Mouse (Mus musculus): ENCODE measurements around the gene Apex1.
"Not testable (repeated sequence)": the region's sequence is repeated elsewhere in the genome, so short reads cannot be mapped to it uniquely, and the experiment has no call there.

Gene Apex1

DNA sequence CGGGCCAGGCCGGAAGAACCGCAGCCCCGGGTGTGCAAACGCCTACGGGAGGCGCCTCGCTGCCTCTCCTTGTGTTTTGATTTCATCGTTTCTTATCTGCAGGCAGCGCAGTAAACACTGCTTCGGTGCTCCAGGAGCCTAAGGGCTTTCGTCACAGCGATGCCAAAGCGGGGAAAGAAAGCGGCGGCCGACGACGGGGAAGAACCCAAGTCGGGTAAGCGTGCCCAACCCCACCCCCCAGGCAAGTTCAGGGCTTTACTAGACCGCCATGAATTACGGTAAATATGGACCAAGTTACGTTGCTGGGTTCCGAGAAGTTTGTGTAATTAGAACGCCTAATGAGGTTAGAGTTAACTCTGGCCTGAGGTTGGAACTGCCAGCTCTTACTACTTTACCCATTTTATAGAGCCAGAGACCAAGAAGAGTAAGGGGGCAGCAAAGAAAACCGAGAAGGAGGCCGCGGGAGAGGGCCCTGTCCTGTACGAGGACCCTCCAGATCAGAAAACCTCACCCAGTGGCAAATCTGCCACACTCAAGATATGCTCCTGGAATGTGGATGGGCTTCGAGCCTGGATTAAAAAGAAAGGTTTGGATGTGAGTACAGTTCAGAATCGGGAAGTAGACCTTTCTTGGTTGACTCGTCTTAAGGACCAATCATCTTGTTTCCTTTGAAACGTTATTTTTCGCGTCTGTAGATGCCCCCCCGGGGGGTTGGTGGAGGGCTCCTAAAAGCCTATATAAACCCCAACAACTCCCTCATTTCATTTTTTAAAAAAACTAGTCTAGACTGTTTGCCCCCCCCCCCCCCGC is 548 bp downstream of the Apex1 start:
- no peak for DNase-seq (ENCODE audit: low read depth, low spot score)

DNA sequence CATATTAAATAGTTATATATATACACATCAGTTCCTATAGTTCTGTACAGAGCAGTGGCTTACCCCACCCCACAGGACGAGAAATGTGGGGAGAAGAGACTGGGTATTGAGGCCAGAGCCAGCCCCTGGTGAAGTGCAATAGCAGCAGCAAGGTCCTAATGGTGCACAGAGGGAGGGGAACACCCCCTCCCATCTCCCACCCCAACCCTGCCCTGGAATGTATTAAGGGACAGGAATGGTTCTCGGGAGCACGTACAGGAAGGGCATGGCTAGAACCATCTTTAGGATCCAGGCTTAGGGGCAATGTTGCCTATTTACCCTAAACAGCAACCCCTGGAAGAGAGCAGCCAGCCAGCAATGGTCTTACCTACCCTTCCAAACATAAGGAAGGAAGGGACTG is 2.6 kb downstream of the Apex1 start:
- DNase-seq (ENCODE audit: low read depth, low spot score): no peak

DNA sequence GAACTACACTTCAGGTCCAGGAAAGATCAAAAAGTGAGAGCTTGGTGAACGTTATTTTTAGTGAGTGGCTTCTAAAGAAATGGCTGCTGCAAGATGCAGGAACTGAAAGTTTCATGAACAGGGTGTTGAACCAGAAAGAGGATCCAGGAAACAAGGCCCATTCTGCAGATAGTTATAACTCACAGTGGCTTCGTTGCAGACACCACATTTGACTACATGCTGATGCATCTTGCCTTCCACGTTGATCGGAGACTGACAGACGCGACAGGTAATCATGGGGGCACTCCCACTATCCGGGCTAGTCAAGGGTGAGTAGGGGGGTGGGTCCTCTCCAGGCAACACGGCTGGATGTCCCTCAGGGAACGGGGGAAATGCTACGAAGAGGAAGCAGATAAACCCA is 5.2 kb downstream of the Apex1 start:
- no peak for DNase-seq (ENCODE audit: low read depth, low spot score)

DNA sequence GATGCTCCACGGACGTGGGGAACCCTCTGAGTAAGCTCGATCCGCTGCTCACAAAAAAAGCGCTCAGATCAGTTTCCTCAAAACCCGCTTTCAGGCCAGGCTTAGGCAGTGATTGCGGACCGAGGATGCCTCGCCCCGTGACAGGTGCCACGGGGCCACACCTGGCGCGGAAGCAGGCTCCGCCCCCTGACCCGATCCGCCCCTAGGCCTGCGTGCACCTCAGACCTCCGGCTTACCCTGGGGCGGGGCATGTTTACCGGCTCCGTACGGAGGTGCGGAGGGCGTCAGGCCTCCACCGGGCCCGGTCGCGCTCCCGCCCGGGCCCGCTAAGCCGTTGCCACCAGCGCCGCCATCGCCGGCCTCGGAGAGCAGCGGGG is 5.6 kb downstream of the Apex1 start:
- DNase-seq (ENCODE audit: low read depth, low spot score): no peak

DNA sequence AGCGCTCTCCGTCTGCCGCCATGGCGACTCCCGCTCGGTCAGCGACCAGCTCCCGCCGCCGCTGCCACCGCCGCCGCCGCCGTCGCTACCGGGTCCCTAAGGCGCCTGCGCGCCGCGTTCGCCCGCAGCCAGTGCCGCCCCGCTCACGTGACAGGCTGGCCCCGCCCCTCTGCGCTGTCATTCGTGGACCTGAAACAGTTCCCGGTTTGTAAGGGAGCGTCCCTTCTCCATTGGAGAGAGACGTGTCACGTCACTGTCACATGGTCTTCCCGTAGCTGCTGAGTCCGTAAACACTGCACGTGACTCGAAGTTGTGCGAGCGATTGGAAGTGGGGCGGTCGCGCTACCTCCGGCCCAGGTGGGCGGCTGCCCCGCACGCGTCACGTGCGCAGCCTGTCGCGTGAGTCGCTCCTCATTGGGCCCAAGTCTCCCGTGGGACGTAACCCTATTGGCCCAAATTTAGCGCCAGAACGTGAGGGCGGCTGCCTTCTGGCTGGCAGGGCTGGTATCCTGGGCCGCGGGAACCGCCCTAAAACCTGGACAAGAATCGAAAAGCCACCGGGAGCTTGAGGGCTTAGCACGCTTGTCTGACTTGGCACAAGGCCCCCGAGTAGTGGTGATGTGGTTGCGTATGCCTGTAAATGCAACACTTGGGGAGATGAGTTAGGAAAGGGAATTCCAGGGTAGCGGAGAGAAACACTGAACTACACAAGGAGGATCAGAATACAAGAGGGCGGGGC is 6.2 kb downstream of the Apex1 start, which contains the start of the genes Pip4p1 and Pnp:
Gene Pip4p1 (minus strand): TSS at position 103 of the 739 bp plus-strand sequence.
Gene Pnp (plus strand): TSS at position 329 of the 739 bp plus-strand sequence.
- DNase-seq (ENCODE audit: low read depth, low spot score): peak; percentile 98

DNA sequence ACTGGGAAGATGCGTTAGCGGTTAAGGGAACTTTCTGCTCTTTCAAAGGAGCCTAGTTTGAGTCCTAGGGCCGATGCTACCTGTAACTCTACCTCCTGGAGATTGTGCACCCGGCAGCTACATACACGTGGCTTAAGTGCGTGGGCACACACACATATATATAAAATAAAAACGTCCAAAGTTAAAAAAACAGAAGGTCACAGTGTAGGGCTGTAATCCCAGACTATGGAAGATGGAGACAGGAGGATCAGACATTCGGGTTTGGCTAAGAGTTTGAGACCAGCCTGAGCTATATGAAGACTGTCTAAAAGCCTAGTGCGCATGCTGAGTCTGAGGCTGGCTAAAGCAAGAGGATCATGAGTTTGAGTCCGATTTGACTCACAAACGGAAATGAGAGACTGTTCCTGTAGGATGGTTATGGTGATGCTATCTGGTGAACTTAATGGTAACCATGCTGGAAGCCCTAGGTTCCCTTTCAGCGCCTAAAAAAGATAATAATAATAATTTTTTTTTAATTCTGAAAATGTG is 6.8 kb downstream of the Apex1 start:
- no peak for DNase-seq (ENCODE audit: low read depth, low spot score)

DNA sequence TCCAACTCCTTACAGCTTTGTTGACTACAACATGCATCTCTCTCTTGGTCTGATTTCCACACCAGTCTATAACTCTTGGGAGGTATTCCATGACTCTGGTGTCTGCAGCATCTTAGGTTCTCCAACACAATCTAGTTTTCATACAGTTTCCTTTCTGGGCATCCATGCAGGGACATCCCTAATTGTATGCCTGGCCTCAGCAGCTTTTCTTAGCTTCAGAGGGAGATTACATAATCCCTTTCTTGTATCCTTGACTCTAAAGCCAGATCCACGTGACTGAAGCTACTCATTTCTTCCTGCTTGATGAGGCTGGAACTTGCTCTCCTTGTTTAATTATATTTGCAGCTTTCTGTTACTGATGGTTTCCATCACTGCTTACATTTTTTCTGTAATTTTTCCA is 11.9 kb downstream of the Apex1 start:
- DNase-seq (ENCODE audit: low read depth, low spot score): no peak

DNA sequence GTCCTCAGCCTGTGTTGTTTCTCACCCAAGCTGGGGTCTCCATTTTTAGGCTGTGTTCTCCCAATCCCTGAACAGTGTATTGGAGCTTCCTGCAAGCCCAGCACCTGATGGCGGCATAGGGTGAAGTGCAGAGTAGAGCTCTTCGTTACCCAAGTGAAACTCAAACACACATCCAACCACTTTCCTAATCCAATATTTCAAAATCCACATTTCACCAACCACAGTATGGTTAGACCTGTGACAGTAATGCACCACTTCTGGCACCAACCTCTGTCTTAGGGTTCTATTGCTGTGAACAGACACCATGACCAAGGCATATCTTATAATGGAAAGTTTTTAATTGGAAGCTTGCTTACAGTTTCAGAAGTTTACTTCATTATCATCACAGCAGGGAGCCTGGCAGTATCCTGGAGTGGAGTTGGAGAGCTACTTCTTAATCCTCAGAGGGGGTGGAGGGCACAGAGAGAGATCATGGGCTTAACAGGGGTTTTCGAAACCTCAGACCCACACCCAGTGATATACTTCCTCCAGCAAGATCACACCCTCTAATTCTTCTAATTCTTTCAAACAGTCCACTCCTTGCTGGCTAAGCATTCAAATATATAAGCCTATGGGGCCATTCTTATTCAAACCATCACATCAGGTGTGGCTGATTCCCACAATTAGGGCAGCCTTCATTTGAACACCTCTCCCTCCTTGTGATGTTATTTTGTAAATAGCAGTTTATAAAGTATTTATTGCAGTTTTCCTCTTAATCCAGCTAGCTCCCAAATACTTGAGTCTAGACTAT is 13.5 kb downstream of the Apex1 start:
- DNase-seq (ENCODE audit: low read depth, low spot score): no peak

DNA sequence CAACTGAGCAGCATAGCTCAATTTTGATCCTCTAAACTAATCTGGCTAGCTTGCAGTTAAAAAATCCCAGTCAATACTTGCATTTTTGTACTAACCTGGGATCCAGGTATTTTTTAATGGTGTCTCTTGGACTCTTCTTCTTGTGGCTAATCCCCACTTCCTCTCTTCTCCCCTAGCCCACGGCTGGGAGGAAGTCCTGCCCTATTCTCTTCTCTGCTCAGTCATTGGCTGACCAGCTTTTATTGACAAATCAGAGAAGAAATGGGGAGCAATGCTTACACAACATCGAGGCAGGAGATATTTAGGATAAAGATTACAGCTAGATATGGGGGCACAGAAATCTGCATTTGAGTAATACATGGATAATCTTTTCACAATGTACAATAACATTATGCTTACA is 14.2 kb downstream of the Apex1 start:
- no peak for DNase-seq (ENCODE audit: low read depth, low spot score)

DNA sequence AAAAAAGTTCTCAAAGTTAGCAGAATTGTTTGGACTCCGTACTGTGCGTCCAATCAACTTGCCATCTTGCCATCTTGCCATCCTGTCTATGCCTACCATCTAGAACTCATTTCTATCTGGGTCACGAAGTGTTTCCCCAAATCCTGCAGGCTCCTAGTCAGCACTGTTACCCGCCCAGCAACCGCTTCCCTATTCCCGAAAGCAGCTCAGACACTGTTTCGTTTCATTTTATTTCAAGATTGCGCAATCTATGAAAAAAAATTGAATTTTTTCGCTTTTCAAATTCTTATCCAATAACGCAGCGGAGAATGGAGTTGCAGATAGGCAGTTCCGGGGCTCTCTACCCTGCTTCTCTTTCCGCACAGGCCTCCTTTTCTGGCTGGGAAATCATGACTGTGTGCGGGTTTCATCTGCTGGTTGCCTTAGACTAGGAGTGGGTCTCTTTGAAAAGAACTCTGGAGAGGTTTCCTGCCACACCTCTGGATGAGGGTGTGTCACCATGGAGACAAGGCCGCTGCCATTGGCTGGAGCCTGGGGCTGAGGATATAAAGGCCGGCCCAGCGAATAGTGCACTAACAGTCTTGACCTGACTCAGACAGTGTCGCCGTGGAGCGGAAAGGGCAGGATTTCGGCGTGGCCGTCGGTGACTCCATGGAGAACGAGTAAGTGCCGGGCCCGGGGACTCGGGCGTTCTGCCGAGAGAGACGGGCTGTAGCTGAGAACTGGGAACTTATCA is 19.3 kb downstream of the Apex1 start, which contains the start of gene Gm49342:
Gene Gm49342 (plus strand): TSS at position 586 of the 736 bp plus-strand sequence.
- peak; percentile 91 for DNase-seq (ENCODE audit: low read depth, low spot score)

DNA sequence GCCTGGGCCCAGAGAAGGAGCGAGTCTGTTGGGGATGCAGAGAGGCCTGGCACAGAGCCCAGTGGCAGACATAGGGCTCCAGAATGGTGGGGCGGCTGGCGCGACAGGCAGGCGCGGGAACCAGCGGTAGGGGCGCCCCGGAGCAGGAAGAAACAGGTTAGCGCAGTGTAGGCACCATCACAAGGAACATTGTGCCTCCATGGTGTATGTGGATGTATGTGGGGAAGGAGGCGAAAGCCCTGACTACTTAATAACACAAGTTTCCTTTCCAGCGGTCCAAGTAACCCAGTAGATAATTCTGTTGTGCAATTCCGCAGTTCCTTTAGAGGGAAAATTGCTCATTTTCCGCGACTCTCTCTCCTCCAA is 19.9 kb downstream of the Apex1 start:
- DNase-seq (ENCODE audit: low read depth, low spot score): not testable (repeated sequence)

DNA sequence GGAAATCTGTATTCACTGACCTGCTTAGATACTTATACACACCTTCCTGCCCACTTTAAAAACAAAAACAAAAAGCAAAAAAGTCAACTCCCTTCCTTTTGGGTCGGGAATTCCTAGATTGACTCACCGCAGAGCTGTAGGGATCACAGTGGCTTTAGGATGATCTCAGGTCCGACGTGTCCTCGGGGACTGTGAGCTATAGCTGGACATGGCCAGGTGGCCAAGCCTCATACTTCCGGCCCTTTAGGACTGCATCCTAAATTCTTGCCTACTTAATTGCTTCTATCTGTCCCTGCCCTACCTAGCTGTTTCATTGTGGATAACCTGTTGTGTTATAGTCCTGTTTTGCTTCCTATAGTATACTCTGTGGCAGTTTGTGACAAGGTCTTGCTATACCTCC is 20.3 kb downstream of the Apex1 start:
- DNase-seq (ENCODE audit: low read depth, low spot score): not testable (repeated sequence)

DNA sequence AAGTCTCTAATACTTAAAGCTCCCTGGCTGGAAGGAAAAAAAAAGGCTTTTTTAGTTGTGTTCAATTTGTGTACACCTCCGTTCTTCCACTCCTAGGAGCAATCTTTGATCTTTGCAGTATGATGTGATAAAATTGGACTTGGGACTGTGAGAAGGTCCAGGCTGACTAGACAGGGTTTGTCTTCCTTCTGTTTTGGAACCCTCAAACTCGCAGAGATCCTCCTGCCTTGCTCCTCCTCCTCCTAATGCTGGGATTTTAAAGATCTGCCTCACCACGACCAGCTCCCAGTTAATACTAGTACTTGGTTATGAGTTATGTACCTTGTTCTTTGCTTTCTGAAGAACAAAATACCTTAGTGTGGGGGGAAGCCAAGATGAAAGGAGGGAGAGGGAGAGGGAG is 20.8 kb downstream of the Apex1 start:
- not testable (repeated sequence) for DNase-seq (ENCODE audit: low read depth, low spot score)

DNA sequence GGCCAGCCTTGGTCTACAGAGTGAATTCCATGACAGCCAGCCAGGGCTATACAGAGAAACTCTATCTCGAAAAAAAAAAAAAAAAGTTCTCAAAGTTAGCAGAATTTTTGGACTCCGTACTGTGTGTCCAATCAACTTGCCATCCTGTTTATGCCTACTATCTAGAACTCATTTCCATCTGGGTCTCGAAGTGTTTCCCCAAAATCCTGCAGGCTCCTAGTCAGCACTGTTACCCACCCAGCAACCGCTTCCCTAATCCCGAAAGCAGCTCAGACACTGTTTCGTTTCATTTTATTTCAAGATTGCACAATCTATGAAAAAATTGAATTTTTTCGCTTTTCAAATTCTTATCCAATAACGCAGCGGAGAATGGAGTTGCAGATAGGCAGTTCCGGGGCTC is 30.7 kb downstream of the Apex1 start:
- no peak for DNase-seq (ENCODE audit: low read depth, low spot score)

DNA sequence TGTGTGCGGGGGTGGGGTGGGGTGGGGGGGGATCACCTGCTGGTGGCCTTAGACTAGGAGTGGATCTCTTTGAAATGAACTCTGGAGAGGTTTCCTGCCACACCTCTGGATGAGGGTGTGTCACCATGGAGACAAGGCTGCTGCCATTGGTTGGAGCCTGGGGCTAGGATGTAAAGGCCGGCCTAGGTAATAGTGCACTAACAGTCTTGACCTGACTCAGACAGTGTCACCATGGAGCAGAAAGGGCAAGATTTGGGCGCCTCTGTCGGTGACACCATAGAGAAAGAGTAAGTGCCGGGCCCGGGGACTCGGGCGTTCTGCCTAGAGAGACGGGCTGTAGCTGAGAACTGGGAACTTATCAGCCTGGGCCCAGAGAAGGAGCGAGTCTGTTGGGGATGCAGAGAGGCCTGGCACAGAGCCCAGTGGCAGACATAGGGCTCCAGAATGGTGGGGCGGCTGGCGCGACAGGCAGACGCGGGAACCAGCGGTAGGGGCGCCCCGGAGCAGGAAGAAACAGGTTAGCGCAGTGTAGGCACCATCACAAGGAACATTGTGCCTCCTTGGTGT is 31.3 kb downstream of the Apex1 start, which contains the start of gene Pnp2:
Gene Pnp2 (plus strand): TSS at position 51 of the 567 bp plus-strand sequence.
- DNase-seq (ENCODE audit: low read depth, low spot score): not testable (repeated sequence)

DNA sequence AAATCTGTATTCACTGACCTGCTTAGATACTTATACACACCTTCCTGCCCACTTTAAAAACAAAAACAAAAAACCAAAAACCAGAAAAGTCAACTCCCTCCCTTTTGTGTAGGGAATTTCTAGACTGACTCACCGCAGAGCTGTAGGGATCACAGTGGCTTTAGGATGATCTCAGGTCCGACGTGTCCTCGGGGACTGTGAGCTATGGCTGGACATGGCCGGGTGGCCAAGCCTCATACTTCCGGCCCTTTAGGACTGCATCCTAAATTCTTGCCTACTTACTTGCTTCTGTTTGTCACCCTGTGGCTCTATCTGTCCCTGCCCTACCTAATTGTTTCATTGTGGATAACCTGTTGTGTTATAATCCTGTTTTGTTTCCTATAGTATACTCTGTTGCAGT is 32.0 kb downstream of the Apex1 start:
- not testable (repeated sequence) for DNase-seq (ENCODE audit: low read depth, low spot score)

DNA sequence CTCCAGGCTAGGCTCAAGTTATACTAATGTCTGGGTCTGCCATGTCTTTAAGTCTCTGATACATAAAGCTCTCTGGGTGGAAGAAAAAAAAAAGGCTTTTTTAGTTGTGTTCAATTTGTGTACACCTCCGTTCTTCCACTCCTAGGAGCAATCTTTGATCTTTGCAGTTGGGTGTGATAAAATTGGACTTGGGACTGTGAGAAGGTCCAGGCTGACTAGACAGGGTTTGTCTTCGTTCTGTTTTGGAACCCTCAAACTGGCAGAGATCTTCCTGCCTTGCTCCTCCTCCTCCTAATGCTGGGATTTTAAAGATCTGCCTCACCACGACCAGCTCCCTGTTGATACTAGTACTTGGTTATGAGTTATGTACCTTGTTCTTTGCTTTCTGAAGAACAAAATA is 32.4 kb downstream of the Apex1 start:
- not testable (repeated sequence) for DNase-seq (ENCODE audit: low read depth, low spot score)

DNA sequence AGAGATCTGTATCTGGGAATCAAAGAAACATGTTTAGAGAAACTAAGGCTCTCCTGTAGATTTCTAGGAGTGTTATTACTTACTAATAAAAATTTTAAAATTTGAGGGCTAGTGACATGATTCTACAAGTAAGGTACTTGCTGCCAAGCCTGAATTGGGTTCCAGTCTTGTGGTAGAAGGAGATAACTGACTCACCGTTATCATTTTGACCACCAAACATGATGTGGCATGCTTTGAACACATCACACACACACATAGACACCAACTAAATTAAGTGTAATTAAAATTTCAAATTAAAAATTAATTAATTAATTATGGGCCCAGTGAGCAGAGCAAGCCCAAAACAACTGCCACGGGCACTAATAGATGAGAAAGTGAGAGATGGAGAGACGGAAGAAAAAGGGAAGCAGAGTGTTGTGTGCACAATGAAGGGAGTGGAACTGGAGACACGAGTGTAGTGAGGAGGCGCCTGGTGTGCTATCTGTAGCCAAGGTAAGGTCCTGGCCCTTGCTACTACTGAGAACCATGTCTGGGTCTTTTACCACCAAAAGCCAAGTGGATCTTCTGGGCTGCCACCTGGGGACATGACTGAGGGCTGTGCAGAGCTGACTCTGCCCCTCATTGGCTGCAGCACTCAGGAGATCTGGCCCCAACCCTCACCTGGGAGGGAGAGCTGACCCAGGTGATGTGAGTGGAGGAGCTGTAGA is 33.7 kb downstream of the Apex1 start:
- DNase-seq (ENCODE audit: low read depth, low spot score): not testable (repeated sequence)

DNA sequence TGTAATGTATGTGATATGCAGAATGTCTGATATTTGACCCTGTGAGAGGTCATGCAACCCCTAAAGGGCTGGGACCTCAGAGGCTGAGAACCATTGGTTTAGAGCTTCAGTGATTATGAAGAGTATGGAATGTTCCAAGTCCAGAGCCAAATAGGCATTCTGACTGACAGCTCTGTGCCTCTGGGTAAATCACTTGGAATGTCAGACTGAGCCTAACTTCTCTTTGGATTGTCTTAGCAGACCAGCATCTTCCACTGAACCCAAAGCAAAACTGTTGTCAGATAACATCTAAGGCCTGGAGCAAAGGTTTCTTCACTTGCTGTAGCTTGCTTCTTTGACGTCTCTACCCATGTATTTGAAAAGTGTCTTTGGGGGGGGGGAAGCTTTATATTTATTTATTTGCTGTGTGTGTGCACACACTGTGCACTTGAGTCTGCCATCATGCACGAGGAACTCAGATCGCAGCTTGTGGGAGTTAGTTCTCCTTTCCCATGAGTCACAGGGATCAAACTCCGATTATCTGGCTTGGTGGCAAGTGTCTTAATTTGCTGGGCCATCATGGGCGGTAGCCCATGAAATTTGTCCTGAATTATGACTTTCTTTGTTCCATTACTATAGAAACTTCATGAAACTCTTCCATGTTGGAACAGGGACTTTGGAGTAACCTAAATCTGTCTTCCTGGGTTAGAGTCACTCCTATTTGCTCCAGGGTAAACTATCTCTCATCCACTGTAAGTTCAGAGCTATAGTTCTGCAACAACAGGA is 43.6 kb downstream of the Apex1 start:
- DNase-seq (ENCODE audit: low read depth, low spot score): no peak

Data from c-Kit-negative CD71-positive TER-119-positive erythroid progenitor cells, embryonic 14.5 days (primary cell).